Mouse (Mus musculus): ENCODE measurements around the gene Pold1. TPM values are rescaled to one million over a fixed set of nuclear protein-coding genes. Genes with fewer than 3 reads are reported as not detected.

The Pold1 gene
- polyA plus RNA-seq, 1 experiment from 2014 or later, result 18.8 TPM

- Histone ChIP-seq H3K4me3 (replicated peaks) (no peak overlapping the region), H3K9me3 (replicated peaks) (no peaks in the 10 kb centered on the region), H3K9ac (replicated peaks) (no peak overlapping the region), H3K4me2 (no peak overlapping the region), H3K27ac (replicated peaks) (no peak overlapping the region), H3K36me3 (no peaks in the 10 kb centered on the region; the same call in 1 of the 2 replicates), H3K27me3 (replicated peaks) (peaks cover 32% of the 10 kb centered on the region), H3K4me1 (peaks cover 7% of the 10 kb centered on the region)
- ATAC-seq (ENCODE audit: low FRiP score), result no peak
- WGBS, result 54% methylated on average over 5 of the region's 5 CpGs
Observed at GRCm38 (mm10) chr7:44531207-44531606, 17.4 kb downstream of the Pold1 start.

GRCm38 (mm10) chr7:44530507-44530906 is 18.1 kb downstream of the Pold1 start:
- Histone ChIP-seq H3K4me1 (peaks cover 8% of the 10 kb centered on the region), H3K4me2 (no peak overlapping the region), H3K36me3 (no peaks in the 10 kb centered on the region; the same call in 1 of the 2 replicates), H3K9ac (replicated peaks) (no peak overlapping the region), H3K27me3 (replicated peaks) (peaks cover 36% of the 10 kb centered on the region), H3K4me3 (replicated peaks) (no peak overlapping the region), H3K9me3 (replicated peaks) (no peaks in the 10 kb centered on the region), H3K27ac (replicated peaks) (no peak overlapping the region)
- 85% methylated on average over 3 of the region's 3 CpGs for WGBS
- ATAC-seq (ENCODE audit: low FRiP score), result no peak

- 69% methylated on average over 5 of the region's 5 CpGs for WGBS
- ATAC-seq (ENCODE audit: low FRiP score), result no peak
- H3K4me3 ChIP-seq (replicated peaks), result no peak overlapping the region
- H3K36me3 ChIP-seq, result no peaks in the 10 kb centered on the region; the same call in 1 of the 2 replicates
- no peaks in the 10 kb centered on the region for H3K9me3 ChIP-seq (replicated peaks)
- peaks cover 17% of the 10 kb centered on the region for H3K4me1 ChIP-seq
- peaks cover 46% of the 10 kb centered on the region for H3K27me3 ChIP-seq (replicated peaks)
- H3K4me2 ChIP-seq, result no peak overlapping the region
- H3K9ac ChIP-seq (replicated peaks), result no peak overlapping the region
- H3K27ac ChIP-seq (replicated peaks), result no peak overlapping the region
Observed at GRCm38 (mm10) chr7:44529518-44529917, 19.1 kb downstream of the Pold1 start.

DNA sequence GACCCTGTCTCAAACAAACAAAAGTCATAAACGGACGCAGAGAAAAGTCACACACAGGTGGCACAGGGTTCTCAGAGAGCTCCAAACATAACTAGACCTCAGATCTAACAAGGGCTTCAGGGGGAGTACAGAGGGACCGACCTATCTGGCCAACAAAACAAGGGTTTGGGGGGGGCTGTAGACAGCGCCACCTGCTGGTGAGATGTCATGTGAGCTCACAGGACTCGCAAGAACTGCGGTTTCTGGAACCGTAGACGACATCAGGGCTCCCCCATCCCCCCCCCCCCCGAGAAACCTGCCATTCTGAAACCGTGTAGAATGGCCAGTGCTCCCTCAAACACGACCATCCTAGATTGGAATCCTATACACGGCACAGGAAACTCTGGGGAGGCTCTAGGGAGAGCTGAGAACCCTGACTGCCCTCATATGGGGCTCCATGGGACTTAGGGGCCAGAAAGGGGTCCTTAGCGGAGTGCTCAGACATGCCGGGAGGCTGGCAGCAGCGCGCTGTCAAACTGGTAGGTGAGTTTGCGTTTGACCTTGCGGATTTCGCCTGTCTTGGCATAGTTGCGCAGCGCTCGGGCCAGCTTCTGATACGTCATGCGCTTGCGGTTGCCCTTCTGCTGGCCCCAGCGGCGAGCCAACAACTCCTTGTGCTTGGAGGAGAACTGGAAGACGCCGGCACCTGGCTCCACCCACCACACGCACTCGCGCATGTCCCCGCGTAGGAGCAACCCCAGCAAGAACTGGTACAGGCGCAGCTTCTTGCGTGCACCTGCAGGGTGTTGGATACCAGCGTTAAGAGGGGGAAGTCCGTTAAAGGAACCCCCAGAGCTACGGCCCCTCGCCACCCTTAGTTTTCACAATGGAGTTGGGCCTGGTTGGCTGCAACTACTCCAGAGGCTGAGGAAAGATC is 20.9 kb downstream of the Pold1 start:
- Histone ChIP-seq H3K9me3 (replicated peaks) (no peaks in the 10 kb centered on the region), H3K27me3 (replicated peaks) (peaks cover 64% of the 10 kb centered on the region), H3K27ac (replicated peaks) (0 out of 2 replicates have a peak overlapping the region, but pooled peaks have one; percentile 3), H3K4me2 (peak overlapping the region; percentile 68), H3K4me3 (replicated peaks) (peak overlapping the region; percentile 35), H3K36me3 (no peaks in the 10 kb centered on the region), H3K9ac (replicated peaks) (peak overlapping the region; percentile 37), H3K4me1 (peaks cover 18% of the 10 kb centered on the region)
- peak; percentile 76 for ATAC-seq (ENCODE audit: low FRiP score)
- 6% methylated on average over 40 of the region's 40 CpGs for WGBS

DNA sequence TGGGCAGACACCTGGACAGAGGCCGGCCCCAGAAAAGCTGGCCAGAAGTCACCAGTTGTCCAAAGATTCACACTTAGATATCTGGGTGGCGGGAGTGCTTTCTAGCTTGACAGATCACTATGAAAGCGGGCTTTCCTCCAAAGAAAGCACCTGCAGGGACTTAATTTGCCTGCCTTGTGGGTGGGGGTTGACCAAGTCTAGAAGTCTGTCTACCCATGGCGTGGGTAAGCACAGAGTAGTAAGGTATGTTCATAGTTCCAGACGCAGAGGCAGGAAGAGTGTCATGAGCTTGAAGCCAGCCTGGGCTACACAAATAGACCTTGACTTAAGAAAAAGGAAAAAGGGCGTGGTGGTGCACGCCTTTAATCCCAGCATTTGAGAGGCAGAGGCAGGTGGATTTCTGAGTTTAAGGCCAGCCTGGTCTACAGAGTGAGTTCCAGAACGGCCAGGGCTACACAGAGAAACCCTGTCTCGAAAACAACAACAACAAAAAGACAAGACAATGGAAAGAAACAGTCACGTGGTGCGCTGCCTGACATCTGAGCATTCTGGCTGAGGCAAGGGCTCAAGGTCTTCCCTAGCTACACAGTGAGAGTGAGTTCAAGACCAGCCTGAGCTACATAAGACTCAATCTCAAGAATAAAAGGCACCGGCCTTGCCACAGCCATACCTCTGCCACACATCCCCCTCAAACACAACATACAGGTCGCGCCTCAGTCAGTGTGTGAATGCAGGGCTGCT is 22.1 kb downstream of the Pold1 start:
- Histone ChIP-seq H3K27me3 (replicated peaks) (peaks cover 74% of the 10 kb centered on the region), H3K4me3 (replicated peaks) (no peak overlapping the region), H3K27ac (replicated peaks) (no peak overlapping the region), H3K9ac (replicated peaks) (no peak overlapping the region), H3K4me1 (peaks cover 19% of the 10 kb centered on the region), H3K9me3 (replicated peaks) (no peaks in the 10 kb centered on the region), H3K4me2 (no peak overlapping the region), H3K36me3 (no peaks in the 10 kb centered on the region)
- no peak for ATAC-seq (ENCODE audit: low FRiP score)
- WGBS, result 91% methylated on average over 14 of the region's 14 CpGs

DNA sequence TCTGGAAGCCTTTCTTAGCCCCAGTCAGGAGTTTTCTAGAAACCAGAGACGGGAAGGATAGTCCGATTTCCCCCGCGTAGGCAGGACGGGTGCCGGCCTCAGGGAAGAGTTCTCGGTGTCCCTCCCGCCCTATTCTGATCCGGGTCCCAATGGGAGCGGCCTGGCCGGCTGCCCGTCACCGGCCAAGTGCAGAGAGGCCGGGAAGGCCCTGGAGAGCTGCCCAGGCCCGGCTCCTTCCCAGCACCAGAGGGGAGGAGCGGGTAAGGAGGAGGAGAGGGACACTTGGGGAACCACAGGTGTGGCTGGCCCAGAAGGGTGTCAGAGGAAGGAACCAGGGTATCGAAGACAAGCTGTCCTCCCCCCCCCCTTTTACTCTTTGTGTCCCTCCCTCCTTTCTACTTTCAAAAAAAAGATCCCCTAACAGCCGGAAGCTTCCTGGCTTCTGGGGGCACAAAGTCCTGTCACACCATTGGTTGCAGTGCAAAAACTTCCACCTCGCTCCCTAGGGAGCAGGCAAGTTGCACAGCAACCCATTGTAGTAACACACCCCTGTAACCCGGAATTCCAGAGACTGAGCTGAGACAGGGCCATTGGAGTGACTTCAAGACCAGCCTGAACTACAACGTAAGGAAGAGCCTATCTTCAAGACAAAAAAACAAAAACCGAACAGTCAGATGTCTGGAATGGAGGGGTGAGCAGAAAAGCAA is 23.4 kb downstream of the Pold1 start:
- 0 out of 2 replicates have a peak overlapping the region, but pooled peaks have one; percentile 6 for H3K4me3 ChIP-seq (replicated peaks)
- peaks cover 21% of the 10 kb centered on the region for H3K4me1 ChIP-seq
- peaks cover 77% of the 10 kb centered on the region for H3K27me3 ChIP-seq (replicated peaks)
- no peak overlapping the region for H3K9ac ChIP-seq (replicated peaks)
- 16% methylated on average over 22 of the region's 22 CpGs for WGBS
- H3K36me3 ChIP-seq, result no peaks in the 10 kb centered on the region
- no peak overlapping the region for H3K27ac ChIP-seq (replicated peaks)
- H3K9me3 ChIP-seq (replicated peaks), result no peaks in the 10 kb centered on the region
- no peak for ATAC-seq (ENCODE audit: low FRiP score)
- H3K4me2 ChIP-seq, result peak overlapping the region; percentile 43

DNA sequence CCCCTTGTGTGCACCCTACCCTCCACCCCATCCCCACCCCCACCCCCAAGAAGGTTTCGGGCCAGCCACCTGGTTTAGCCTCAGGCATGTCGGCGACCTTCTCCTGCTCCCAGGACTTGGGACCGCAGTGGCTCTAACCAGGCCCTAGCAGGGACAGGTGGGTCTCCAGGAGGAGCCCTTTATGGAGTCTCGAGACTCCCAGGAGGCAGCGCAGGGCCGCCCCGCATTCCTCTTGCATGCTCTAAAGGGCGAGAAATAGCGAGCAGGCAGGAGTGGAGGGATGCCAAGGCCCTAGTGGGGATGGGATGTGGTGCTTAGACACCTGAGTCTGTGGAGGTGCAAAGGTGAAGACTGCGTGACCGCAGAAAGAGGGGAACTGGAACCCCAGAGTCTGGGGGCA is 24.1 kb downstream of the Pold1 start, which contains the start of gene Mybpc2:
Mybpc2 (minus strand) TSS at position 155 of the 400 bp plus-strand sequence.
- no peak for ATAC-seq (ENCODE audit: low FRiP score)
- no peak within 1 kb of the TSS for H3K27ac ChIP-seq (replicated peaks)
- no peaks in the 10 kb centered on the region for H3K36me3 ChIP-seq
- no peaks in the 10 kb centered on the region for H3K9me3 ChIP-seq (replicated peaks)
- 0 out of 2 replicates have a peak within 1 kb of the TSS, but pooled peaks have one; percentile 6 for H3K4me3 ChIP-seq (replicated peaks)
- peaks cover 21% of the 10 kb centered on the region for H3K4me1 ChIP-seq
- H3K9ac ChIP-seq (replicated peaks), result no peak within 1 kb of the TSS
- peak within 1 kb of the TSS; percentile 43 for H3K4me2 ChIP-seq
- peaks cover 71% of the 10 kb centered on the region for H3K27me3 ChIP-seq (replicated peaks)
- 35% methylated on average over 12 of the region's 12 CpGs for WGBS

- Histone ChIP-seq H3K4me1 (peaks cover 19% of the 10 kb centered on the region), H3K27ac (replicated peaks) (no peak overlapping the region), H3K4me3 (replicated peaks) (no peak overlapping the region), H3K36me3 (no peaks in the 10 kb centered on the region), H3K9me3 (replicated peaks) (no peaks in the 10 kb centered on the region), H3K27me3 (replicated peaks) (peaks cover 58% of the 10 kb centered on the region), H3K4me2 (no peak overlapping the region), H3K9ac (replicated peaks) (no peak overlapping the region)
- ATAC-seq (ENCODE audit: low FRiP score), result no peak
- 88% methylated on average over 2 of the region's 2 CpGs for WGBS
Observed at GRCm38 (mm10) chr7:44523056-44523455, 25.6 kb downstream of the Pold1 start.

DNA sequence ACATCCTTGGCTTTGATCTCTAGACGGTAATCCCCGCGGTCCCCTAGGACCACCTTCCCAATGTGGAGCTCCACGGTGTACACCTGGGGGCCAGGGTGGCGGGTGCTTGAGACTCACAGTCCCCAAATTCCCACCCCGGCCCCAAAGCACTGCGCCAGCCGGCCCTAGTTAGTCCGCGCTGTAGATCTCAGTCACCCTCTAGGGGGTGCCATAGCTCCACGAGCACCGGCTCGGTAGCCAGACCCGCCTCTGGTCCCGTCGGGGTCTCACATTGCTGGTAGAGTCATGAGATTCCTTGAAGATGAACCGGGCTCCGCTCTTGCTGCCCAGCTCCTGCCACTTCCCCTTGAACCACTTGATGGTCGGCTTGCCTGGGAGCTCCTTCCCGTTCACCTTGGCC is 26.9 kb downstream of the Pold1 start:
- ATAC-seq (ENCODE audit: low FRiP score), result peak; percentile 42; the same call in 1 of the 2 replicates
- peak overlapping the region; percentile 22 for H3K4me2 ChIP-seq
- H3K27me3 ChIP-seq (replicated peaks), result peaks cover 54% of the 10 kb centered on the region

DNA sequence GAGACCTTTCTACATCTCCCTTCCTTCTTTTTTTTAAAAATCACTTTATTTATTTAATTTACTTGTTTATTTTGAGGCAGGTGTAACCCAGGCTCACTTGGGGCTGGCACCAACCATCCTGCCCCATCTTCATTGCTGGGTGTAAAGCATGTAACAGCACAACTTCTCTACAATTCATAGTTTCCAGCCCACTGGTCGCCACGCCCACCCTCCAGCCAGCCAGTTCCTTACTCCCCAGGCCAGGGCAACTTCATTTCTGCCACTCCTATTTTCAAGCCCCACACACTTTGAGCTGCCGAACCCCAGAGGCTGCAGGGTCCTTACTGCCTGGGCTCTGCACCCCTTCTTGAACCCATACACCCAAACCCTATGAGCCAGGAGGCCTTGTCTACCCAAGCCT is 27.7 kb downstream of the Pold1 start:
- ATAC-seq (ENCODE audit: low FRiP score), result no peak
- H3K27me3 ChIP-seq (replicated peaks), result peaks cover 48% of the 10 kb centered on the region
- no peak overlapping the region for H3K9ac ChIP-seq (replicated peaks)
- H3K4me1 ChIP-seq, result peaks cover 14% of the 10 kb centered on the region
- no peaks in the 10 kb centered on the region for H3K36me3 ChIP-seq
- no peak overlapping the region for H3K27ac ChIP-seq (replicated peaks)
- H3K4me2 ChIP-seq, result no peak overlapping the region
- 78% methylated on average over 3 of the region's 3 CpGs for WGBS
- no peaks in the 10 kb centered on the region for H3K9me3 ChIP-seq (replicated peaks)
- H3K4me3 ChIP-seq (replicated peaks), result no peak overlapping the region

More for the DNA sequence above, 26.9 kb downstream of the Pold1 start:
- Histone ChIP-seq H3K27ac (replicated peaks) (no peak overlapping the region), H3K36me3 (no peaks in the 10 kb centered on the region), H3K9me3 (replicated peaks) (no peaks in the 10 kb centered on the region), H3K9ac (replicated peaks) (no peak overlapping the region), H3K4me1 (peaks cover 14% of the 10 kb centered on the region), H3K4me3 (replicated peaks) (no peak overlapping the region)
- WGBS, result 2% methylated on average over 20 of the region's 20 CpGs

- Histone ChIP-seq H3K36me3 (no peaks in the 10 kb centered on the region), H3K4me3 (replicated peaks) (no peak overlapping the region), H3K4me1 (peaks cover 3% of the 10 kb centered on the region), H3K27me3 (replicated peaks) (peaks cover 39% of the 10 kb centered on the region), H3K4me2 (no peak overlapping the region), H3K27ac (replicated peaks) (no peak overlapping the region), H3K9me3 (replicated peaks) (no peaks in the 10 kb centered on the region), H3K9ac (replicated peaks) (no peak overlapping the region)
- 71% methylated on average over 9 of the region's 9 CpGs for WGBS
- no peak for ATAC-seq (ENCODE audit: low FRiP score)
Observed at GRCm38 (mm10) chr7:44519240-44519913, 29.3 kb downstream of the Pold1 start.

All from neural tube, embryonic 15.5 days (tissue).